Mouse (Mus musculus) liver, postnatal 0 days (tissue): Measurements from ENCODE around the gene Atp1b1. TPM values are rescaled to one million over a fixed set of nuclear protein-coding genes. Genes with fewer than 3 reads are reported as not detected.
A peak's percentile ranks its signal among the peaks of the same experiment; 100 is the strongest.

Experiments used
- ATAC-seq: fragments of 200-750 bp; cut with Nextera tagmentation; 2 replicates; pipeline ENCODE4 v1.8.0; 2017; ENCODE audit warnings: mild to moderate bottlenecking, moderate library complexity
- DNase-seq: peaks from one replicate; pipeline ENCODE4 v3.0.0-alpha.2; 2016
- H3K27ac ChIP-seq: fragments of 300-500 bp; sonication (generic); 2 replicates; pipeline ENCODE4 v1.5.1; 2014; ENCODE audit warnings: antibody characterized with exemption, moderate library complexity, mild to moderate bottlenecking, low read depth
- H3K27me3 ChIP-seq: fragments of 300-500 bp; sonication (generic); 2 replicates; pipeline ENCODE4 v1.6.1; 2014; ENCODE audit warnings: low read length, control low read depth, mixed read lengths; ENCODE audit not compliant: insufficient read depth
- H3K36me3 ChIP-seq: fragments of 300-500 bp; sonication (generic); replicated peaks from 2 replicates; pipeline ENCODE4 v1.6.1; 2014; ENCODE audit warnings: mild to moderate bottlenecking, control low read depth, low read length, moderate library complexity, mixed read lengths; ENCODE audit not compliant: insufficient read depth
- H3K4me1 ChIP-seq: fragments of 300-500 bp; sonication (generic); 2 replicates; pipeline ENCODE4 v1.6.1; 2014; ENCODE audit warnings: antibody characterized with exemption, mild to moderate bottlenecking, control low read depth; ENCODE audit not compliant: insufficient read depth
- H3K4me2 ChIP-seq: fragments of 300-500 bp; sonication (generic); 2 replicates; pipeline ENCODE4 v1.6.1; 2014; ENCODE audit warnings: low read depth, mild to moderate bottlenecking, low read length, moderate library complexity, mixed read lengths
- H3K4me3 ChIP-seq: fragments of 300-500 bp; sonication (generic); 2 replicates; pipeline ENCODE4 v1.5.1; 2014; ENCODE audit warnings: low read depth, low read length
- H3K9ac ChIP-seq: fragments of 300-500 bp; sonication (generic); replicated peaks from 2 replicates; pipeline ENCODE4 v1.6.1; 2014; ENCODE audit warnings: mild to moderate bottlenecking, moderate library complexity
- H3K9me3 ChIP-seq: fragments of 300-500 bp; sonication (generic); 2 replicates; pipeline ENCODE4 v1.6.1; 2016; ENCODE audit warnings: mild to moderate bottlenecking, control low read depth, low read length, mixed read lengths
- CTCF ChIP-seq: sonication (generic); IDR thresholded peaks from 2 replicates; pipeline ENCODE4 v1.5.1; 2016; ENCODE audit warnings: antibody characterized with exemption, low read depth
- EP300 ChIP-seq: IDR thresholded peaks from 2 replicates; pipeline ENCODE4 v1.6.1; 2016; ENCODE audit warnings: antibody characterized with exemption, low read depth, mild to moderate bottlenecking
- WGBS: fragments of 180-500 bp; shearing (Covaris S2); extraction: QIAGEN DNeasy Blood & Tissue Kit; methylation state at CpG from one replicate; pipeline ENCODE4 v1.1.7; 2014; ENCODE audit not compliant: insufficient replicate concordance; 5-methylcytosine and 5-hydroxymethylcytosine counted together
- polyA plus RNA-seq: library from polyadenylated mRNA; unstranded; fragments of >200 nt; fragmentation: Nextera tagmentation; extraction: Ambion mirVana; gene quantifications from 2 replicates; pipeline ENCODE4 v1.2.1, GENCODE M21; 2015

Gene Atp1b1
- polyA plus RNA-seq = 38.6 and 38.8 TPM in 2 replicates

DNA sequence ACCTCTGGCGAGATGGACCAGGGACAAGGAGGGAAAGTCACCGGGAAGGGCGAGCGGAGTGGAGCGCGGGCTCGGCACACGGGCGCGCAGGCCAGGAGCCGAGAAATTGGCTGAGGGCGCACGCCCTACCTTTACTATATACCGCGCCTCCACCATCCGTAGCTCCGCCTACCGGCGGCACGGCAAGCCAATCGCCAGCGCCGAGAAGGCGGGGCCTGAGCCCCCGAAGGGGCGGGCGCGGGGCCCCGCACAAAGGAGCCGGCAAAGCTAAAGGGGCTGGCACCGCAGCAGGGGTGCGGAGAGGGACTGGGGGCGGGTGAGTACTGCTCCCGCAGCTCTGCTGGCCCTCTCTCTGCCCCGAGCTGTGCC lies at the start of gene Atp1b1:
TSS of gene Atp1b1 (minus strand) at position 111 of the 369 bp plus-strand sequence.
- Histone ChIP-seq H3K36me3 (peaks cover 4% of the 10 kb centered on the region; the same call in 1 of the 2 replicates), H3K9ac (peak within 1 kb of the TSS; percentile 81), H3K27me3 (peaks cover 24% of the 10 kb centered on the region), H3K4me1 (peaks cover 24% of the 10 kb centered on the region), H3K4me2 (peak within 1 kb of the TSS; percentile 76), H3K9me3 (no peaks in the 10 kb centered on the region), H3K27ac (peak within 1 kb of the TSS; percentile 91), H3K4me3 (peak within 1 kb of the TSS; percentile 73)
- 3% methylated on average over 27 of the region's 35 CpGs for WGBS
- TF ChIP-seq CTCF = peak; percentile 29
- TF ChIP-seq EP300 = no peak
- DNase-seq (peak; percentile 86), ATAC-seq (peak; percentile 81)

DNA sequence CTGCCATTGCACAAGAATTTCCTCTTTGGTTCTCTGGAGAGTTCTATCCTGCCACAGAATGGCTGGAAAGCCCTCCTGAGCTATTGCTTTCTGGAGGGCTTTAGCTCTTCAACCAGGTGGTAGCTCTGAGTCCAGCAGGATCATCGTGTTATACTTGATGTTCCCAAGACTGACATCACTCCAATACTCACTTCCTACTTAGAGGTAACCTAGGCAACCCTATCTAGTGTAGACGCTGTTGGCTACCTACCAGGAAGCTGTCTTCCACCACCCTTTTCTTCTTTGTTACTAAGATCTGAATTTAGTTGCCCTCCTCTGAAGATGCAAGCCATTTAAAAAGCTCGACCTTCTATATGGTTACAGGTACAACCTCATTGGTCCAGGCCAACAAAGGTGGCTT lies 46.9 kb upstream of the Atp1b1 start:
- no peak overlapping the region for H3K4me3 ChIP-seq
- no peaks in the 10 kb centered on the region for H3K9me3 ChIP-seq
- H3K36me3 ChIP-seq = no peaks in the 10 kb centered on the region
- H3K27me3 ChIP-seq = no peaks in the 10 kb centered on the region
- no peak overlapping the region for H3K4me2 ChIP-seq
- ATAC-seq = no peak
- H3K4me1 ChIP-seq = no peaks in the 10 kb centered on the region
- no peak overlapping the region for H3K9ac ChIP-seq
- DNase-seq = no peak
- WGBS = 56% methylated on average over 3 of the region's 3 CpGs
- H3K27ac ChIP-seq = no peak overlapping the region
- TF ChIP-seq CTCF (no peak), EP300 (no peak)

DNA sequence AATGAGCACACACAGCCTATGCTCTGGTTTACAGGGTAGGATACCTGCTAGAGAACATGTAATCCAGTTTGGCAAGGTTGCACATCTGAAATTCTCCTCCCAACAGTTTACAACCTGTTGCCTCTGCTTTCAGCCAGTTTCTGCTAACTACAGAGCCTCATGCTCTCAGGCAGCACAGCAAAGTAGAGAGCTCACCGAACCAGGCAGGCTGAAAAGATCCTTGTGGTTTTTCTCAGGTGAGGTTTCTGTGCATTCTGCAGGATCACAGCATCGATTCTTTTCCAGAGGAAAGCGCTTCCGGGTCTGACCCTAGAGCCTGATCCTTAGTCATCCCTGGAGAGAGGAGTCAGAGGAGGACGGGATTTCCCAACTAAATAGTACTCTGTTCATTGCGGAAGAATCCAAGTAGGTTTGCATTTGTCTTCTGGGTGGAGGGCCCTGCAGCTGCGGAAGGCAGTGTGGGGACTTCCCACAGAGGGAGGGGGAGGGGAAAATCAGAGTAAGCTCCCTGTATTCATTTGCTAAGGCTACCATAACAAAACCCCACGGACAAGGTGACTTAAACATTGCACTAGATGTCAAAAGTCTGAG lies 45.1 kb upstream of the Atp1b1 start:
- Histone ChIP-seq H3K27ac (no peak overlapping the region), H3K4me2 (no peak overlapping the region), H3K9ac (no peak overlapping the region), H3K27me3 (no peaks in the 10 kb centered on the region), H3K36me3 (no peaks in the 10 kb centered on the region), H3K4me1 (no peaks in the 10 kb centered on the region), H3K9me3 (no peaks in the 10 kb centered on the region), H3K4me3 (no peak overlapping the region)
- no peak for DNase-seq
- 50% methylated on average over 8 of the region's 8 CpGs for WGBS
- TF ChIP-seq EP300 (no peak), CTCF (no peak)
- no peak for ATAC-seq

DNA sequence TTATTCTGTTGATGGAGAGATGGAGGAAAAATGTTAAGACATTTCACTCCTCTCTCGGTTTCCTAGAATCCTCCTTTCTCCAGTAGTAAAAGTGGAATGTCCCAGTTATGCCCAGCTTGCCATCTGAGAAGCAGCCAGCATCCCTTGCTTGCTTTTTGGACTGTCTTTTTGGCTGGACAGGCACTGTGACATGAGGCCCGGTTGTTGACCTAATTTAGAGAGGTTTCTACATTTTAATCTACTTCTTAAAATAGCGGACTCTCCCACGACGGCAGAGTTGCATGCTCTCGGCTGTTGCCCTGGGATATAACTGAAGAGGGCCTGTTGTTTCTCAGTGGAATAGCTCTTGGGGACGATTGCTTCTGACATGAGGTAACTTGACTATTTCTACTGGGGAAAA lies 44.1 kb upstream of the Atp1b1 start:
- Histone ChIP-seq H3K36me3 (no peaks in the 10 kb centered on the region), H3K27ac (no peak overlapping the region), H3K4me2 (no peak overlapping the region), H3K4me1 (no peaks in the 10 kb centered on the region), H3K27me3 (no peaks in the 10 kb centered on the region), H3K9me3 (no peaks in the 10 kb centered on the region), H3K4me3 (no peak overlapping the region), H3K9ac (no peak overlapping the region)
- ATAC-seq (no peak), DNase-seq (no peak)
- TF ChIP-seq EP300 (no peak), CTCF (no peak)
- WGBS = 73% methylated on average over 7 of the region's 7 CpGs

DNA sequence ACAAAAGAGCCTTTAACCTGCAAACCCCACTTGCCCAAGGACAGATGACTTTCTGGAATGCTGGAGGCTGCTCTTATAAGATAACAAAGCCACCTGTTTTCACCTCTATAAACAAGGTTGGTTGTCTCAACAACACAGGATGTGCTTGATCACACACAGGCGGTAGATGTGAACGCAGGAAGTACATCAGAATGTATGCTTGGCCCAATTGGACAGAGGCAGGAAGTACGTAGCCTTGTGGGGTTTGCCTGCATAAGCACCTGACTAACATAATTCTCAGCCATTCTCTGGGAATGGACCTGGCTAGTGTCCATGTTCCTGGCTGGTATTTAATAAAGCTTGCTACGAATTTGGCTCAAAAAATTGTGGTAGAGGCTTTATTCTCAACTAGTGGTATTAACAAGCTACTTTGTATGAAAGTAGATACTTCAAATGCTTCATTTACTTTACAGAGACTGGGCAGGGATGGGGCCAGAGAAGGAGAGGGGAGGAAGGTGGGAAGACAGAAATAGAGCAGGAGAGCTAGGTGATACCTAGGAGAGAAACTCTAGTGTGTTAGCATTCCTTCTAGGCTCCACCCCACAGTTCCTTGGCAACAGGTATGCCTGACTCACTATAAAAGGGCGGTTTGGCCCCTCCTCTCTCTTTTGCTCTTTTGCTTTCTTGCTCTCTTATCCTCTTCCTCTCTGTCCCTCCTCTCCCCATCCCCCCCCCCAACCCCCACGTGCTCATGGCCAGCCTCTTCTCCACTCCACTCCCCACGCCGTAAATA lies 36.8 kb upstream of the Atp1b1 start:
- no peaks in the 10 kb centered on the region for H3K27me3 ChIP-seq
- WGBS = 58% methylated on average over 8 of the region's 8 CpGs
- no peak for DNase-seq

DNA sequence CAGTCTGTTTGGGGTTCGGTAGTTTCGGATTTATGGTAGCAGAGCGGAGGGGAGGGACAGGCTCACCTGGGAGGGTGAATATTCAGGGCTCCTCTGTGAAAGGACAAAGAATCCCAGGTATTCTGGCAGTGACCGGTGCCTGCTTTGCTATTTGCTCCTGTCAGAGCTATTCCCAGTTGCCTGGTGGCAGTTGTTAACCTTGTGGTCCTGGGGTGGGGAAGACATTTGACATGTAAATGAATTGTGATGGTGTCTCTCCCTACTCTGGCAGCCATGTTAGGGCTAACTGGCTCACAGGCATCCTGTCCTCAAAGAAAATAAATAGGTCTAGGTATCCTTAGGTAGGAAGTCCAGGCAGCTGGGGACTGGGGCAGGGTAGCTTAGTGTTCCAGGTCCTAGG lies 36.1 kb upstream of the Atp1b1 start:
- WGBS = 58% methylated on average over 4 of the region's 4 CpGs
- no peak for ATAC-seq

More for the DNA sequence above, 36.8 kb upstream of the Atp1b1 start:
- Histone ChIP-seq H3K4me3 (no peak overlapping the region), H3K9ac (no peak overlapping the region), H3K9me3 (no peaks in the 10 kb centered on the region), H3K4me1 (no peaks in the 10 kb centered on the region), H3K27ac (no peak overlapping the region), H3K36me3 (no peaks in the 10 kb centered on the region), H3K4me2 (no peak overlapping the region)
- no peak for TF ChIP-seq EP300
- no peak for TF ChIP-seq CTCF
- ATAC-seq = no peak

More for the DNA sequence above, 36.1 kb upstream of the Atp1b1 start:
- no peaks in the 10 kb centered on the region for H3K4me1 ChIP-seq
- TF ChIP-seq EP300 = no peak
- TF ChIP-seq CTCF = no peak
- H3K4me2 ChIP-seq = no peak overlapping the region
- H3K9ac ChIP-seq = no peak overlapping the region
- H3K36me3 ChIP-seq = no peaks in the 10 kb centered on the region
- H3K27ac ChIP-seq = no peak overlapping the region
- no peak for DNase-seq
- H3K27me3 ChIP-seq = no peaks in the 10 kb centered on the region
- no peak overlapping the region for H3K4me3 ChIP-seq
- H3K9me3 ChIP-seq = no peaks in the 10 kb centered on the region
